Comparison of ENCODE assay signal across 8 mouse cellular contexts in the genomic region with DNA sequence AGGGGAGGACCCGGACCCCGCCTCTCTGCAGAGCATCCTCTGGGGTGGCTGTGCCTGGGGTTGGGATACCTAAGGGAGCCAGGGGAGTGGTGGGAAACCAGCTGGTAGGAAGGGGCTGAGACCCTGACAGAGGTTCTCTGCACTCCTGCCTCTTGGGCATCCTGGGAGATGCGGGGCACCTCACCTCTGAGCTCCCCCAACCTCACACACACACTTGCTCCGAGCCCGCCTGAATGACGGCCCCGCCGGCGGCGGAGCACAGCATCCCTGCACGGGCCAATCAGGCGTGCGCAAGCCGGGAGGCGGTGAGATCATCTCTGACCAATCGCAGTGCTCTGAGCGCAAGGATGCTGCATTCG. TPM values are rescaled to one million over a fixed set of nuclear protein-coding genes. Genes with fewer than 3 reads are reported as not detected.
DNase-seq lines count a peak whose midpoint lies in the region; ATAC-seq and TF ChIP-seq lines count a peak whose summit lies in the region.

No protein-coding gene starts in this region.

- ATAC-seq in neural tube, embryonic 12.5 days (ENCODE audit: low FRiP score, low read depth), result peak; percentile 90

- peak overlapping the region; percentile 83 for H3K9ac ChIP-seq in neural tube, embryonic 12.5 days

- 1% methylated on average over 18 of the region's 18 CpGs for WGBS in neural tube, embryonic 12.5 days

- TF ChIP-seq CTCF in left cerebral cortex, adult 2 months (IDR thresholded peaks at IDR 0.05), result no peak

- H3K9me3 ChIP-seq in neural tube, embryonic 12.5 days, result no peaks in the 10 kb centered on the region

- H3K4me1 ChIP-seq in neural tube, embryonic 12.5 days, result peaks cover 21% of the 10 kb centered on the region

- H3K27ac ChIP-seq in left cerebral cortex, adult 2 months, result peak overlapping the region; percentile 97
- H3K27ac ChIP-seq in neural tube, embryonic 12.5 days, result peak overlapping the region; percentile 83

- intact Hi-C loops in left cerebral cortex, adult 2 months (cut with DNase I), result loop anchor here (1.0 kb wide), 1 partner anchor 29 kb away; a partner anchor contains a TSS

- peaks cover 31% of the 10 kb centered on the region for H3K36me3 ChIP-seq in neural tube, embryonic 12.5 days

- DNase-seq in adrenal gland, postnatal 10 days, result peak; percentile 20
- DNase-seq in adrenal gland, adult 18-20 months (ENCODE audit: low spot score in 2 of 2), result no peak
- peak; percentile 90 for DNase-seq in cerebellum, adult 9-10 months
- DNase-seq in frontal cortex, postnatal 10 days (ENCODE audit: low spot score in 2 of 2), result peak; percentile 77 to 85
- peak; percentile 87 to 88 for DNase-seq in left cerebral cortex, adult 2 months (ENCODE audit: extremely low spot score in 1 of 2, low spot score in 2 of 2)
- DNase-seq in thymus, postnatal 14 days, result no peak
- no peak for DNase-seq in urinary bladder, postnatal 4 days (ENCODE audit: low spot score in 2 of 2)

- H3K27me3 ChIP-seq in neural tube, embryonic 12.5 days (replicated peaks), result 0 out of 2 replicates have a peak, but pooled peaks cover 3% of the 10 kb centered on the region

- peak overlapping the region; percentile 87 for H3K4me3 ChIP-seq in left cerebral cortex, adult 2 months
- H3K4me3 ChIP-seq in neural tube, embryonic 12.5 days, result peak overlapping the region; percentile 79

- H3K4me2 ChIP-seq in neural tube, embryonic 12.5 days (replicated peaks), result peak overlapping the region; percentile 97

RNA-seq across cellular contexts. Expression of a gene that starts 1.3 kb away (rescaled TPM):
- total RNA-seq in adrenal gland, postnatal 10 days (2021), result under 1 TPM in 1 of 2 experiments, not detected in 1; 0.30 TPM
- total RNA-seq in adrenal gland, adult 18-20 months (2021), result not detected
- total RNA-seq in left cerebral cortex, adult 2 months (2021), result 1 to 10 TPM; 1.6 to 2.2 TPM
- polyA plus RNA-seq in neural tube, embryonic 12.5 days (2016; fragmentation: Nextera tagmentation; extraction: Ambion mirVana), result 2.1 and 3.1 TPM in 2 replicates

RNA-seq across cellular contexts. Expression of a gene that starts 14.9 kb away (rescaled TPM):
- total RNA-seq in adrenal gland, postnatal 10 days (2021), result 10 to 100 TPM; 27.7 to 32.6 TPM
- total RNA-seq in adrenal gland, adult 18-20 months (2021), result 10 to 100 TPM; 18.2 to 22.3 TPM
- 10 to 100 TPM; 30.4 to 30.7 TPM for total RNA-seq in left cerebral cortex, adult 2 months (2021)
- polyA plus RNA-seq in neural tube, embryonic 12.5 days (2016; fragmentation: Nextera tagmentation; extraction: Ambion mirVana), result 55.5 and 56.1 TPM in 2 replicates

RNA-seq across cellular contexts. Expression of a gene that starts 21.3 kb away (rescaled TPM):
- 10 to 100 TPM; 28.9 to 35.4 TPM for total RNA-seq in adrenal gland, postnatal 10 days (2021)
- 10 to 100 TPM; 11.6 to 14.9 TPM for total RNA-seq in adrenal gland, adult 18-20 months (2021)
- 10 to 100 TPM; 31.1 to 42.5 TPM for total RNA-seq in left cerebral cortex, adult 2 months (2021)
- polyA plus RNA-seq in neural tube, embryonic 12.5 days (2016; fragmentation: Nextera tagmentation; extraction: Ambion mirVana), result 41.8 and 45.1 TPM in 2 replicates

RNA-seq across cellular contexts. Expression of a gene that starts 29.3 kb away (rescaled TPM):
- 10 to 100 TPM; 65.5 to 70.9 TPM for total RNA-seq in adrenal gland, postnatal 10 days (2021)
- total RNA-seq in adrenal gland, adult 18-20 months (2021), result 10 to 100 TPM; 73.2 to 87.4 TPM
- 100 to 1,000 TPM; 129 to 134 TPM for total RNA-seq in left cerebral cortex, adult 2 months (2021)
- 97.8 and 103 TPM in 2 replicates for polyA plus RNA-seq in neural tube, embryonic 12.5 days (2016; fragmentation: Nextera tagmentation; extraction: Ambion mirVana)

RNA-seq across cellular contexts. Expression of a gene that starts 33.3 kb away (rescaled TPM):
- under 1 TPM in 1 of 2 experiments, not detected in 1; 0.15 TPM for total RNA-seq in adrenal gland, postnatal 10 days (2021)
- total RNA-seq in adrenal gland, adult 18-20 months (2021), result under 1 TPM; 0.13 to 0.26 TPM
- total RNA-seq in left cerebral cortex, adult 2 months (2021), result under 1 TPM; 0.40 to 0.52 TPM
- 0.32 and 1.2 TPM in 2 replicates for polyA plus RNA-seq in neural tube, embryonic 12.5 days (2016; fragmentation: Nextera tagmentation; extraction: Ambion mirVana)

Comparison
In these comparisons a context has a peak if more than half of its experiments do, and no peak if none do; other contexts are left out.
1. DNase-seq: peak in adrenal gland, postnatal 10 days (single experiment), cerebellum, adult 9-10 months (single experiment), frontal cortex, postnatal 10 days (2 of 2) and left cerebral cortex, adult 2 months (2 of 2); none in adrenal gland, adult 18-20 months (0 of 2), thymus, postnatal 14 days (single experiment) and urinary bladder, postnatal 4 days (0 of 2).